Mouse (Mus musculus): ENCODE measurements around the gene Ankrd33.

Gene Ankrd33
- long read RNA-seq, experiment 1, result 0 reads
- long read RNA-seq, experiment 2, result 0 reads

DNA sequence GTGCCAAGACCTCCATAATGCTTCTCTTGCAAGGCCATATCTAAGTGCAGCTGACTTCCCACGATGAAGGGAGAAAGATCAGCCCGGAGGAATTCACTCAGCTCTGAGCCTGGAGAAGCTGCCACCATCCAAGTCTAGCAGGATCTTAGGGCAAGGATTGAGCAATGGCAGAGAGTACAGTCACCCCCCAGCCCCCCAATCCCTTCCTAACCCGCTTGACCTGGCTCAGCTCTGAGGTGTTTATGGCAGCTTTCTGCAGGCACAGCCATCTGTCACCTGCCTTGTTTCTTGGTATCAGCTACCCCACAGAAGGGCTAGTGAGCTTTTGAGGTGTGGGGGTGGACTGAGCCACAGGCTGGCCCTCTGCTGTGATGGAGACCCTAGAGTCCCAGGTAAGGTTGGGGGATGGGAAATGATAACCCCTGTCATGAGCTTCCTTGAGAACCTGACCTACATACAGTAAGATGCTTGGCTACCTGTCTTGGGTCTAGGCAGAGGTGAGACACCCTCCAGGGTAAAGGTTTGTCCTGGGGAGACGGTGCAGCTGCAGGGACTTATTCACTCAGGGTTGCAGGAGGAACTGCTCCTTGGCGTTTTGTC lies at the start of gene Ankrd33:
Ankrd33 (plus strand) TSS at position 245 of the 600 bp plus-strand sequence.
- intact Hi-C loops (cut with DNase I), result loop anchor here (5.0 kb wide), 1 partner anchor 58 kb away; no protein-coding TSS in a partner anchor

DNA sequence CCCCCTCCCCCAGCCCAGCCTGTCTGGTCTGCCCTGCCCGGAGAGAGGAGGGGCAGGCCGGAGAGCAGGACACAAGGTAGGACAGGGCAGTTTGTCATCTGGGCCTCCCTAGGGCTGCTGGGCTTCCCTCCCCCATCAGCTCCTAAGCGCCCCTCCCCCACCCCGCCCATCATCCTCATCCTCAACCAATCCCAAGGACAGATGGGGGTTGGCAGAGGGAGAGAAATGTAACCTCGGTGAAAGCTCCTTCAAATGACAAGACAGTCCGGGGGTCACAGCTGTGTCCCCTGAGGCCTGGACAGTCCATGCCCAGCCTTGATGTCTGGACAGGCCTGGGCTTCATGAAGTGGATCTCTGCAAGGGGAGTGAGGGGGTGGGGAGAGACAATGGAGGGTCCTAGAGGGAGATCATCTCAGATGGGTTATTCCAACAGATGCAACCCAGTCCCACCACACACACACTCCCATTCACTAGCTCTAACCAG lies 49.1 kb upstream of the Ankrd33 start:
- intact Hi-C loops (cut with DNase I), result no loop called here

DNA sequence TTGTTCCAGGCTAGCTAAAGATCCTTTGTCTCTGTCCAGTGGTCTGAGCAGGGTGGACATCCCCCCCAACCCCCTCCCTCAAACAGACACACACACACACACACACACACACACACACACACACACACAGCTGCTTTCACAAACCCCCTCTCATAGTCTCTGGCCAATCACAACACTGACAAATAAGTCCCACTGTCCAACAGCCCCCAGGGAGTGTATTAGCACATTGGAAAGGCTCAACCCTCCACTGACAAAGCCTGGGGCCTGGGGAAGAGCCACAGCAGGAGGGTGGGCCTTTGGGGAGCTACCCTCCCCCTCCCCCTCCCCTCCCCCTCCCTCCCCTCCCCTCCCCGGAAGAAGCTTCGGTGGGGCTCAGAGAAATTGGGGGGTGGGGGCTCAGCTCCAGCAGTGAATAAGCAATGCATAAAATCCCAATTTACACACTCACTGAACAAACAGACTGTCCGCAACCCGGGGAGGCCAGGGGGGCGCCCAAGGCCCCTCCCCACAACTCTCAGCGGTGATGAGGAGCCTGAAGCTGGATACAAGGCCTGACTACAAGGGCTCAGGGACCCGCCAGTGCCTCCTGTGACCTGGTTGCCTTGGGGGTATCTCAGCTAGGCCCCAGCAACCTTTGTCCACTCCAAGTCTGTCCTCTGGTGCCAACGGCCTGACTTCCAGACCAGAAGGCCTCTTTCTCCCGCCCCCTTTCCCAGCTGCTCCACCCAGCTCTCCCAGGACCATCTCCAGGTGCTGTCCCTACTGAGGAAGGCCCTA lies 48.4 kb upstream of the Ankrd33 start:
- intact Hi-C loops (cut with DNase I), result no loop called here

DNA sequence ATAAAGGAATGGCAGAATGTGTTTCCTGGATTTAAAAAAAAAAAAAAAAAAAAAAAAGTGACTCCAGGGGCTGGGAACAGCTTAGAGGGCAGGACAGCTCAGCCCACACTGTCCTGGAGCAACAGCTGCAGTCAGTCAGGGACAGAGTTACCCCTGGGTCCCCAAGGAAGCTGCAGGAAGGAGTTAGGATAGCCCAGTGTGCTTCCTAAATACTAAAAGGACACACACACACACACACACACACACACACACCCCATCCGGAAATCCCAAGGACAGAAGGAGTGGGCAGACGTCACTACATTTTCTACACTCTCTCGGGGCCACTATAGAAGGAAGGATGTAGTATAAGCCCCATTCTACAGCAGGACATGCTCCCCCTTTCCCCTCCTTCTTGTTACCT lies 47.5 kb upstream of the Ankrd33 start:
- intact Hi-C loops (cut with DNase I), result no loop called here

DNA sequence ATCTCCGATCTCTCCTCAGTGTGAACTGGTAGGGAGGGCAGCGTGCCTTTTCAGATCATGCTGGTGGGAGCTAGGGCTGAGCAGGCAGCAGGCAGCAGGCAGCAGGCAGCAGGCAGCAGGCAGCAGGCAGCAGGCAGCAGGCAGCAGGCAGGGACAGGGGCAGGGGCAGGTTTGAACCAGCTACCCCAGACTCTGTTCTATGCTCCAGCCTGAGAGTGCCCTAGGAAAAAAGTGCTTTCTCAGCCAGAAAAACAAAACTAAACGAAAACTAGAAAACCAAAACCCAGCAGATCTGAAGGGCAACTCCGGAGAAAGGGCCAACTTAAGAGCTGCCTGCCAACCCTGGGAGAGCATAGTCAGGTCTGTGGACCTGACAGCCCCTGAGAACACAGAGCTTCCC lies 46.9 kb upstream of the Ankrd33 start:
- intact Hi-C loops (cut with DNase I), result no loop called here

DNA sequence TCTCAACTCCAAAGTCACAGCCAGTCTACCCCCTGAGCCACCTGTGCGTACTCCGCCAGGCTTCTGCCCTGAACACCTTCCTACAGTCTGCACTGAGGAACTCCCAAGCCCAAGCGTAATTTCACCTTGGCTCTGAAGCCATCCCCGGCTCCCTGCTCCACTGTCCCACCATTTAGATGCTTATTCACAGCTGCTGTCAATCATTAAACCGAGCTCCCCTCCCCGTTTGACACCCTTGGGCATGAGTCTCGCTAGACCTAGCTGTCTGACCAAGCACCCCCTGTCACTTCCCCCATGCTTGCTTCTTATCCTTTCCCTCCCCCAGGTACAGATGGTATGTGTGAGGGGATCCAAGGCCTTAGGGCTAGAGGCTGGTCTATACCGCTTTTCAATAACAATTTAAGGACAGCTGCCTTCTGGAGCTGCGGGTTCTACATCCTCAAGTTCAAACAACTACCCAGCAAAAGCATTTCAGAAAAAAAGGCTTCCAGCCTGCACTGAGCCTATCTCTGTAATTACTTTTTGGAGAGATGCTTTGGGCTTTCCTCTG lies 45.8 kb upstream of the Ankrd33 start:
- intact Hi-C loops (cut with DNase I), result loop anchor here (5.0 kb wide), 1 partner anchor 43 kb away; no protein-coding TSS in a partner anchor

DNA sequence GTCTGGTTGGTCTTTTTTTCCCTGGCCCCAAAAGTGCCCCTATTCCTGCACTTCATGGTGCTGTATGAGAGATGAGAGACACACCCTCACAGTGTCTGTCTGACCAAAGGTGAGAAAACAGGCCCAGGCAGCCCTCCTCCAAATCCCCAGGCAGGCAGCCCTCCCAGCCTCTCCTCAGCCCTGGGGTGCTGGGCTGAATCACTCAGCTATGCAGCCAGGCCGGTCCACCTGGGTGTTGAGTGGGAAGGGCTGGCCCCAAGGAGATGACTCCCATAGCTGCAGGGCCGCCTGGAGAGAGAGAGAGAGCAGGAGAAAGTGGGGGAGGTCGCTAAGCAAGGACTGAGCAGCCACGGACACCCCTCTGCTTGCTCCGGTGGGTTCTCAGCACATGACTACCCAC lies 44.8 kb upstream of the Ankrd33 start:
- intact Hi-C loops (cut with DNase I), result loop anchor here (5.0 kb wide), 1 partner anchor 42 kb away; no protein-coding TSS in a partner anchor

DNA sequence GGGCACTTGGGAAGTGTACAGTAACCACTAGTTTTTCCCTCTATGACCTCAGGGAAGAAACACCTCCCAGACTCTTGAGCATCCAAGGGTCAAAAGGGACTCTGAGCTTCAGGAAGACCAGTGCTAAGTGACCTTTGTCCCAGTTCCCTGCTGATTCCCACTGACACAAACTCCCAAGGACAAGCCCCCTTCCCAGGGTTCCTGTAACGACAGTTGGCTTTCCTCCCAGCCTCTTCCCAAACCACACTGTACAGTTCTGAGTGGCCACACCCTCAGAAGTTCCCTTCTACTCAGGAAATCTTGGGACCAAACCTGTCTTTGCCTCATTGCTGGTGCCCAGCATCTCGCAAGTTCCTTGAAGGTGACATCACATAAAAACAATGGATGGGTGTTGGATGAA lies 42.8 kb upstream of the Ankrd33 start:
- intact Hi-C loops (cut with DNase I), result loop anchor here (5.0 kb wide), 1 partner anchor 40 kb away; no protein-coding TSS in a partner anchor

DNA sequence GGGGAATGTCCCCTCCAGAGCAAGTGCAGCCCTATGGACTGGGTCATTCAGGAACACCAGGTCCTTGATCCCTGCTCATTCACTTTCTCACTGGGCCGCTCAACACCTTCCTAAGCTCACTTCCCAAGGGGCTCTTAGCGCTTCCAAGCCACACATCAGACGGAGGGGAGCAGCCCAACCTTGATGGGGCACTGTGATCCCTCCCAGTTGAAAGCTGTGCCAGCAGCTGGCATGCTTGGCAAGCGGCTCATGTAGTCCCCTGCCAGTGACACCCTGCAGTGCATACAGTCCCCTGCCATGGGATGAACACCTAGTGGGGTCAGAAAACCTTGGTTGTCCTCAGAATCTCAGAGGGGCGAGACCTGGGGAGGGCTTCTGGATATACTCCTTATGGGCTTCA lies 41.5 kb upstream of the Ankrd33 start:
- intact Hi-C loops (cut with DNase I), result loop anchor here (5.0 kb wide), 1 partner anchor 38 kb away; no protein-coding TSS in a partner anchor

DNA sequence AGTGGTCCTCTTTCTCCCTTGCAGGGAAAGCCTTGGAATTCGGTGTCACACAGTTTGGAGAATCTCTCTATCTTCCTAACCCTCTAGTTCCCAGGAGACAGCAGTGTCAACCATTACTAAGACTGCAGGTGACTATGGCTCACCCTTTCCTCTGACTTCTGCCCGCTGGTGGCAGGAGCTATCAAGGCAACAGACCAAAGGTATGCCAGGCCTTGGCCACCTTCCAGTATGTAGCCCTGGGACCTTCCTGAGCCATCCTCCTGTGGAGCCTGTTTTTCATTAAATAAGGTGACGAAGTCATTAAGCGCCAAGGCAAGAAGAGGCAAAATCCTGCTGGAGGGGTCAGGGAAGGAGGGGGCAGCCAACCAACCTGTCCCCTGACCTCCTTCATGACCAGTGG lies 40.4 kb upstream of the Ankrd33 start:
- intact Hi-C loops (cut with DNase I), result no loop called here

DNA sequence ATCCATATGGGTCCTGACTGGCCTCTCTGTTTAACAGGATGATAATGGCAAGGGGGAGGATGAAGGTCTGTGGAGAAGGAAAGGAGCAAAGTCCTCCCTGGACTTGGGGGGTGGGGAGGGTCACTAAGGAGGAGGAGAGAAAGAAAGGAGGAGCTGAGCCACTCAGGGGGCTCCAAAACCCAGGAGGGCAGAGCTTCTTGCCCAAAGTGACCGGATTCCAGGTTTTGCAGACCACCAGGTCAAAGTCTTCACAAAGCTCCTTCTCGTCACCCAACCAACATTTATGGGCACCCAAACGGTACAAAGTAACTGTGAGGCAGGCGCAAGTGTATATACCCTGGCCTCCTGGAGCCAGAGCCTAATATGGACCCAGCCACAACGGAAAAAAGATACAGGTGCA lies 39.9 kb upstream of the Ankrd33 start:
- intact Hi-C loops (cut with DNase I), result no loop called here

DNA sequence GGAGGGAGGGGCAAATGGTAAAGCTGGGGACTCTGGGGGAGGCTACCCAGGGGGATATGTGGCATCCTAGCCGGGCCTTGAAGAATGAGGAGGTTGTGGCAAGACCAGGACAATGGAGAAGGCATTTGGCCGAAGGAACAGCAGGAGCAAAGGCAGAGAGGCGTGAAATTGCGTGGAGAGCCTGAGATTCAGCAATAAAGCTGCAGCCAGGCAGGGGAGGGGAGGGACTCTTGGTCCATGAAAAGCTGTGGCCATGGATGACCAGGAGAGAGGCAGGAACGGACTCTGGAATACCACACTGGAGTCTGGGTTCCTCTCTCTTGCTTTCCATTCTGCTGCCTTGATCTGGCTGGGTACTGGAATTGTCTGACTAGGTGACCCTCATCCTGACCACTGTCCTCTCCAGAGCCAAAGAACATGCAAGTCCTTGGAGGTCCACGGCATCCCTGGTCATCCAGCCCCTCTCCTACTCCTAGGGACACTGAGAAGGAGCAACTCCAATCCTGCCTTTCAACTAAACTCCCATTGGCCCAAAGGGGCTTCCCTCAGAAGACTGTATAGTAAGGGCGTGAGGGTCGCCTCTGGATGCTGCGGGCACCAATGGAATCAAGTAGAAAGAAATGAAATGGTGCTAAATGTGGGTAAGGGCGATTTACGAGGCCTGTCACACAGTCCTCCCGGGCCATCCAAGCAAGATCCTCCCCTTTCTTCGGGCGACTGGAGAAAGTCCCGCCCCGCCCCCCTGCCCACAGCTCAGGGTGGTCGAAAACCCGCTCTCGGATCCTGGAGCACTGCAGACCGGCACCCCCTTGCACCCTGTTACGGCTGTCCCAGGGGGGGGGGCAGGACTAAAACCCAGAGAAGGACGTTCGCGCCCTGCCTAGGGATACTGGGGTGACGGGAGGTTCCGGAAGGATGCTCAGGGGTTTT lies 39.2 kb upstream of the Ankrd33 start:
- intact Hi-C loops (cut with DNase I), result no loop called here

DNA sequence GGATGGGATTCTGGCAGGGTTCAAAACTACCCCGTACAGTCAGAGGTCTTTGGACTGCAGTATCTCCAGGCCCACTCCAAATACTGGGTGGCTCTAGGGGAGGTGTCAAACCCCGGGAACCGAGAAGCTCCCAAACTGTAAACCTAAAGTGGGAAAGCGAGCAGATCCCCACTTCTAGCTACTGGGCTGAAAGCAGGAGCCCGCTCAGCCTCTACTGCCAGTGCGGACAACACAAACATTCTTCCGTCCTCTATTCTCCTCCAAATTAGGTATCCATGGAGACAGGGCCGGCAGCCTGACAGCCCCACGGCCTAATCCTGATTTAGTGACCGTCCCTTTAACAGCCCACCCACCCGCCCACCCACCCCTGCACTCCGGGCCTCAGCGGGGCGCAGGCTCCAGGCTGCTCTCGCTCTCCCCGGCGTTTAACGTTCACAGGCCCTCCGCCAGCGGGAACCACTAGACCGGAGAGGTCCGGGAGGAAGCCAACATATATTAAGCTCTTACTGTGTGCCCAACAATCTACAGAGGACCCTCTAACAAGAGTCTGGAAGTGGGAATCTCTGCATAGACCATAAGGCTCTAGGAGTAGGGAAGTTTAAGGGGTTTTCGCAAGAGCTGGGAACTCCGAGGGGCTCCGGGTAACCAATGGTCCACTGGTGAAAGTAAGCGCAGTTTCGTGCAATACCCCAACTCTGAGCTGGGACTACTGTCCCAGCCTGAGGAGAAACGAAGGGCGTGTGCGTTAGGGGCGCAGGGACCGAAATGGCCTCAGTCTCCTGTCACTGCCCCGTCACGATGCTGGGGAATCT lies 38.3 kb upstream of the Ankrd33 start:
- intact Hi-C loops (cut with DNase I), result no loop called here

DNA sequence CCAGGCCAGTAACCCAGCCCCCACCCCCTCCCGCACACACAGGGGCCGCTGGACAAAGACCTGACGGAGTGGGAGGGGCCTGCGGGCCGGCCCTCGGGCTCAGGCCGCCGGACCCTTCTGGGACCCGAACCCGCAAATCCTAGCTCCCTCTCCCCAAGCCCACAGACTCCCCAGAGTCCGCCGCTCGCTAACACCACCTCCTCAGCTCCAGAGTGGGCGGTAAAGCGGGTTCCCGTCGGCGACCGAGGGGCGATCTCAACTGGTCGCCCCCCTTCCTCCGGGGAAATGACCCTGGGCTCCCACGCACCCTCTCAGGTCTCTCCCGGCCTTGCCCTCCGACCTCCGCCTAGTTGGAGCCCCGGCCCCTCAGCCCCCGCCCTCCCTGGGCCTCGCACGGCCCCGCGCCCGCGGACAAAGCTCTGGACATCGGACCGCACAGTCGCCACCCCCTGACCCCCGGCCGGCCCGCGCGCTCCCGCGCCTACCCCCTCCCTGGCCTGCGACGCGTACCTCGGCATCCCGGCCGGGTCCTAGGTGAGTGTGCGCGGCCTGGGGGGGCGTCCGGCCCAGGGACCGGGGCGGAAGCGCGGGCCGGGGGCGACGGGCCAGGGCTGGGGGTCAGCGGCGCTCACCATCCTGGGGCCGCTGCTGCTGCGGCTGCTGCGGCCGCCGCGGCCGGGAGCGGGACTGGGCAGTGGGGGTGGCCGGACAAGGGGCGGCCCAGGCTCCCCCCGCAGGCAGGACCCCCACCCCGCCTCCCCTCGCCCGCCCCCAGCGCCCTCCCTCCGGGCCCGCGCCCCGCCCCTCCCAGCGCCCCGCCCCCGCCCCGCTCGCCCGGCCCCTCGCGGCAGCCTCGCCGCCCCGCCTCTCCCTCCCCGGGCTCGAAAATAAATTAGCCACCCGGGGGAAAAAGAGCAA lies 37.5 kb upstream of the Ankrd33 start, which contains the start of gene Fignl2:
Fignl2 (minus strand) TSS at position 755 of the 918 bp plus-strand sequence.
- intact Hi-C loops (cut with DNase I), result no loop called here

DNA sequence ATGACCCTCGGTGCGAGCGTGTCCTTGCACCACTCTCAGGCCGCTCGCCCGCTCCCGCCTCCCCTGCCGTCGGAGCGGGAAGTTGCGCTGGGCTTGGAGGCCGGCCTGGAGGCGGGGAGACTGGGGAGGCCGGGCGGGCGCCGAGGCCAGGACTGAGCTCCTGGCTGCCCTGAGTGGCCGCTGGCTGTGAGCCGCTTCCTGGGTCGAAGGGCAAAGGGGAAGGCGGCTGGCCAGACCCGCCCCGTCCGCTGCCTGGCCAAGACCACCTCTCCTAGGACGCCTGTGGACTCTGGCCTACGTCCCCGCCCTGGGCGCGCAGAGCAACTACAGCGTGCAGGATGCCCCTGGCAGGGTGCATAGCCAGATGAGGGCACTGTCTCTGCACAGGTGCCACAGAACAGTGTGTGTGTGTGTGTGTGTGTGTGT lies 36.8 kb upstream of the Ankrd33 start:
- intact Hi-C loops (cut with DNase I), result no loop called here

DNA sequence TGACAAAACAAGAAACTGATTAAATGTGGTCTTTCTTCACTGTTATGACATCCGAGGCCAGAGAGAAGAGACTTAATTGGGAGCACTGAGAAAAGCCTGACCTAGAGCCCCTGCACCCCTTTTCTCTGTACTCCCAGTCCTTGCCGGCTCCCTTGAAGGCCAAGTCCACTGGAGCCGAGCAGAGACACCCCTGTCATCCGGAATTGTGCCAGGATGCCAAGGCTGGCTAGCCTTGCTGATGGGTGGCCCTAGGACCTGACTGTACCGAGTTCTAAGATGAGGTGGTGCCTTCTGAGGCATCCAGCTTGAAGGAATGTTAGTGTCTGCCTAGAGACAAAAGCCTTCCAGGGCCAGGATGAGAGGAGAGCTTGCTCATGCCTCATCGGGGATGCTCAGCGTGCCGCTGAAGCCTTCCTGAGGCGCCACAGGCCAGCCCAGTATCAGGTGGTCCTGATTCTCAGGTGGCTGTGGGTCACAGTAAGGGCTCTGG lies 35.5 kb upstream of the Ankrd33 start:
- intact Hi-C loops (cut with DNase I), result no loop called here

DNA sequence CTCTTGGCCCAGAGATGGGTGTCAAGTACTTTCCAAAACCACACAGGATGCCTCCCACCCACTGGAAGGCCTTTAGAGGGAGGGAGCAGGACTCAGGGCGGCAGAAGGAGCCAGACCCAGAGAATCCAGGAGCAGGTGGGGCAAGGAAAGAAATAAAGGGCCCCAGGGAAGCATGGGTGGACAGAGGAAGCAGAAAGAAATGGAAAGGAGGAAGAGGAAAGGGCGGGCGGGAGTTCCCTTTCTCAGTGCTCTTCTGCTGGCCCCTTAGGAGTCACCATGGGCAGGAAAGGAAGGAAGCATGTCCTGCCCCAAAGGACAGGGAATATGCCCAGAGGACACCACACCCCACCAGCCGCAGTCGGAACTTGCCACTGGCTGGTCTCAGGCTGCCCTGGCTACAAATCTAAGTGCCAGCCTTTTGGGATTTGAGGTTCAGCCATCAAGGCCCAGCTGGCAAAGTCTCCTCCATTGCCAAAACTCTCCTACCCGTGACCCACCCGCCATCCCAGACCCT lies 34.5 kb upstream of the Ankrd33 start:
- intact Hi-C loops (cut with DNase I), result no loop called here

DNA sequence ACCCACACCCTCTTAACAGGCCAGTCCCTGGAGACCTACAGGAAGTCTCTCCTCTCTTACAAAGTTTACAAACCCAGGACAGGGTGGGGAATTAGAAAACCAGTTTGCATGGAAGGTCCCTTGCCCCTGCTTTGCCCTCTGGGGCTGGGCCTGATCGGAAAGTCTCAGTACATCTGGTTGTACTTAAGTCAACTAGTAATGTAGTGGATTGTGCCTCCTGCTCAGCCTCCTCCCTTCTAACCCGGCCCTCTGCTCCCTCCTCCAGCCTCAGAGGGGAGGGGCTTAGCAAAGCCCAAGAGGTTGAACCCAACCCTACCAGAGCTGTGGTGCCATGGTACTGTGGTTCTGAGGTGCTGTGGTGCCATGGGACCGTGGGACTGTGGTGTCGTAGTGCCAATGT lies 33.3 kb upstream of the Ankrd33 start:
- intact Hi-C loops (cut with DNase I), result no loop called here

DNA sequence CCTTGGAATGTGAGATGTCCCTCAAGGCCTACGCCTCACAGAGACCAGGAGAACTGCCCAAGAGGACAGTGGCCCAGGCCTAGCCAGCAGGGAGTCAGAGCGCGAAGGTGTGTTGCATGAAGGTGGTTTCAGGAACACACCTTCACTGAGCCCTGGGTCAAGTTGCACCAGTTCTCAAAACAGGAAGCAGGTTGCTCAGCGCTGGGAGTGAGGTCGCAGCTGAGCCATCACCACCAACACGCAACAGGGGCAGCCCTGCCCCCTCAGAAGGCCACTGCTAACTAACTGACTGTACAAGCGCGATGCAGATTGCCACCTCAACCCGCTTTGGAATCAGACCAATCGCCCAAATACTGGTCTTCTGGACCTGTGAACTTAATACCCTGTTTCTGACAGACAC lies 31.1 kb upstream of the Ankrd33 start:
- intact Hi-C loops (cut with DNase I), result no loop called here
